Mouse (Mus musculus) C2C12 (cell line): ENCODE results near the gene Zfp970.
"Not testable (repeated sequence)": the region's sequence is repeated elsewhere in the genome, so short reads cannot be mapped to it uniquely, and the experiment has no call there.

Experiments
- CTCF ChIP-seq: IDR thresholded peaks from one replicate; pipeline ENCODE4 v1.5.1; 2011; ENCODE audit not compliant: control insufficient read depth, insufficient read depth, insufficient read length
- FOSL1 ChIP-seq: IDR thresholded peaks from one replicate; pipeline ENCODE4 v1.8.0; 2011; ENCODE audit warnings: mild to moderate bottlenecking, low read length; ENCODE audit not compliant: poor library complexity, insufficient read depth, severe bottlenecking
- MAX ChIP-seq: IDR thresholded peaks from one replicate; pipeline ENCODE4 v1.6.1; 2011; ENCODE audit warnings: mild to moderate bottlenecking, control low read depth
- MYOD1 ChIP-seq: IDR thresholded peaks from one replicate; pipeline ENCODE4 v1.6.1; 2011; ENCODE audit warnings: low read depth; ENCODE audit not compliant: control insufficient read depth, insufficient read length
- MYOG ChIP-seq: IDR thresholded peaks from one replicate; pipeline ENCODE4 v1.6.1; 2011; ENCODE audit not compliant: control insufficient read depth, insufficient read length; ENCODE audit errors: extremely low read depth
- USF1 ChIP-seq: IDR thresholded peaks from one replicate; pipeline ENCODE4 v1.6.1; 2011; ENCODE audit warnings: low read depth, mild to moderate bottlenecking, control low read depth, moderate library complexity

GRCm38 (mm10) chr2:177524171-177524570 lies 59.6 kb downstream of the Zfp970 start:
- not testable (repeated sequence) for TF ChIP-seq CTCF, MAX, MYOG, FOSL1, MYOD1, USF1
